Mouse (Mus musculus) MEL (cell line): ENCODE measurements around the gene Antxr1. TPM values are rescaled to one million over a fixed set of nuclear protein-coding genes. Genes with fewer than 3 reads are reported as not detected.

Source experiments
- DNase-seq: peaks from one replicate; pipeline ENCODE4 v3.0.0; 2011; ENCODE audit warnings: low read depth, low spot score
- H3K27ac ChIP-seq: 2 replicates; pipeline ENCODE4 v1.5.1; 2012; ENCODE audit warnings: low read depth, mild to moderate bottlenecking, control low read depth, low read length, moderate library complexity; ENCODE audit not compliant: control insufficient read depth
- H3K27me3 ChIP-seq, 2 experiments: fragments of 150-350 bp in 1 of 2; sonication (generic) in 1 of 2; 2 replicates each; pipeline ENCODE4 v1.6.1; 2012; ENCODE audit warnings: low read length in 2 of 2, mild to moderate bottlenecking in 2 of 2, improper control_type of control experiment in 1 of 2, moderate library complexity in 1 of 2; ENCODE audit not compliant: insufficient read depth in 2 of 2, control insufficient read depth in 1 of 2
- H3K36me3 ChIP-seq, 2 experiments: 2 replicates each; pipeline ENCODE4 v1.6.1; 2012 to 2014; ENCODE audit warnings: low read length in 2 of 2, improper control_type of control experiment in 1 of 2, inconsistent platforms in 1 of 2, mild to moderate bottlenecking in 1 of 2; ENCODE audit not compliant: insufficient read depth in 2 of 2, control insufficient read depth in 1 of 2
- H3K4me1 ChIP-seq, 2 experiments: fragments of 150-350 bp in 1 of 2; sonication (generic) in 1 of 2; 2 replicates each; pipeline ENCODE4 v1.6.1; 2012; ENCODE audit warnings: low read length in 2 of 2, improper control_type of control experiment in 1 of 2, mild to moderate bottlenecking in 1 of 2; ENCODE audit not compliant: insufficient read depth in 2 of 2, control insufficient read depth in 1 of 2
- H3K4me3 ChIP-seq, 2 experiments: fragments of 150-350 bp in 1 of 2; sonication (generic) in 1 of 2; 2 replicates each; pipeline ENCODE4 v1.5.1; 2012; ENCODE audit warnings: low read depth in 2 of 2, low read length in 2 of 2, mild to moderate bottlenecking in 2 of 2, moderate library complexity in 2 of 2, control low read depth in 1 of 2, improper control_type of control experiment in 1 of 2; ENCODE audit not compliant: control insufficient read depth in 1 of 2, insufficient read depth in 1 of 2
- H3K79me2 ChIP-seq: 2 replicates; pipeline ENCODE4 v1.6.1; 2012; ENCODE audit warnings: mild to moderate bottlenecking, low read length, moderate library complexity; ENCODE audit not compliant: control insufficient read depth, poor library complexity, insufficient read depth
- H3K9ac ChIP-seq: 2 replicates; pipeline ENCODE4 v1.6.1; 2012; ENCODE audit warnings: low read depth, mild to moderate bottlenecking, control low read depth, low read length, moderate library complexity; ENCODE audit not compliant: control insufficient read depth, poor library complexity, severe bottlenecking
- H3K9me3 ChIP-seq: fragments of 150-350 bp; sonication (generic); replicated peaks from 2 replicates; pipeline ENCODE4 v1.6.1; 2012; ENCODE audit warnings: mild to moderate bottlenecking, low read length, improper control_type of control experiment, moderate library complexity; ENCODE audit not compliant: insufficient read depth
- CTCF ChIP-seq, 3 experiments: IDR thresholded peaks in 2 of 3; conservative IDR thresholded peaks in 1 of 3; 2 replicates each; pipeline ENCODE4 v1.5.1; 2011 to 2012; ENCODE audit warnings: low read length in 3 of 3, low read depth in 2 of 3, mild to moderate bottlenecking in 2 of 3, improper control_type of control experiment in 1 of 3, inconsistent platforms in 1 of 3, mixed read lengths in 1 of 3, moderate library complexity in 1 of 3; ENCODE audit not compliant: control insufficient read depth in 1 of 3, insufficient read depth in 1 of 3, poor library complexity in 1 of 3, severe bottlenecking in 1 of 3
- E2F4 ChIP-seq: IDR thresholded peaks from 2 replicates; pipeline ENCODE4 v1.6.1; 2011; ENCODE audit warnings: low read depth, low read length, improper control_type of control experiment, borderline replicate concordance
- EP300 ChIP-seq, 2 experiments: IDR thresholded peaks; 2 replicates each; pipeline ENCODE4 v1.6.1; 2011; ENCODE audit warnings: improper control_type of control experiment in 2 of 2, low read length in 2 of 2, low read depth in 1 of 2, mild to moderate bottlenecking in 1 of 2
- GATA1 ChIP-seq: IDR thresholded peaks from 2 replicates; pipeline ENCODE4 v1.6.1; 2011; ENCODE audit warnings: low read depth, low read length, improper control_type of control experiment
- KAT2A ChIP-seq: conservative IDR thresholded peaks from 2 replicates; pipeline ENCODE4 v1.6.1; 2012; ENCODE audit warnings: low read depth, low read length, improper control_type of control experiment, inconsistent platforms
- MAX ChIP-seq: IDR thresholded peaks from 2 replicates; pipeline ENCODE4 v1.6.1; 2011; ENCODE audit warnings: low read length, improper control_type of control experiment
- MAZ ChIP-seq: IDR thresholded peaks from 2 replicates; pipeline ENCODE4 v1.6.1; 2012; ENCODE audit warnings: low read depth, mild to moderate bottlenecking, inconsistent platforms, low read length, improper control_type of control experiment
- MEF2A ChIP-seq: IDR thresholded peaks from 2 replicates; pipeline ENCODE4 v1.6.1; 2014; ENCODE audit warnings: low read depth, mild to moderate bottlenecking, inconsistent platforms, low read length, improper control_type of control experiment; ENCODE audit not compliant: poor library complexity, insufficient replicate concordance, severe bottlenecking; ENCODE audit errors: extremely low read depth
- MXI1 ChIP-seq: IDR thresholded peaks from 2 replicates; pipeline ENCODE4 v1.6.1; 2011; ENCODE audit warnings: mild to moderate bottlenecking, low read depth, low read length, improper control_type of control experiment
- MYB ChIP-seq: IDR thresholded peaks from 2 replicates; pipeline ENCODE4 v1.6.1; 2011; ENCODE audit warnings: mild to moderate bottlenecking, low read depth, low read length, improper control_type of control experiment
- MYC ChIP-seq: IDR thresholded peaks from 2 replicates; pipeline ENCODE4 v1.6.1; 2011; ENCODE audit warnings: low read depth, mild to moderate bottlenecking, low read length, improper control_type of control experiment, moderate library complexity
- NELFE ChIP-seq: IDR thresholded peaks from 2 replicates; pipeline ENCODE4 v1.6.1; 2011; ENCODE audit warnings: low read depth, low read length, improper control_type of control experiment
- POLR2AphosphoS2 ChIP-seq: IDR thresholded peaks from 2 replicates; pipeline ENCODE4 v1.6.1; 2011; ENCODE audit warnings: low read length, improper control_type of control experiment
- POLR2AphosphoS5 ChIP-seq: IDR thresholded peaks from 2 replicates; pipeline ENCODE4 v1.6.1; 2012; ENCODE audit warnings: low read depth, borderline replicate concordance, mild to moderate bottlenecking, inconsistent platforms, low read length, moderate library complexity, mixed read lengths
- RAD21 ChIP-seq: IDR thresholded peaks from 2 replicates; pipeline ENCODE4 v1.6.1; 2011; ENCODE audit warnings: mild to moderate bottlenecking, low read depth, low read length, improper control_type of control experiment
- TAL1 ChIP-seq: IDR thresholded peaks from 2 replicates; pipeline ENCODE4 v1.6.1; 2012; ENCODE audit warnings: mild to moderate bottlenecking, inconsistent platforms, low read length, moderate library complexity, mixed read lengths
- TBP ChIP-seq: IDR thresholded peaks from 2 replicates; pipeline ENCODE4 v1.8.0; 2011; ENCODE audit warnings: low read depth, low read length, improper control_type of control experiment
- USF1 ChIP-seq: IDR thresholded peaks from 2 replicates; pipeline ENCODE4 v1.6.1; 2014; ENCODE audit warnings: low read depth, mild to moderate bottlenecking, inconsistent platforms, low read length, improper control_type of control experiment, moderate library complexity
- ZC3H11A ChIP-seq: IDR thresholded peaks from 2 replicates; pipeline ENCODE4 v1.6.1; 2012; ENCODE audit warnings: low read depth, mild to moderate bottlenecking, inconsistent platforms, low read length, improper control_type of control experiment
- ZMIZ1 ChIP-seq: IDR thresholded peaks from 2 replicates; pipeline ENCODE4 v1.6.1; 2012; ENCODE audit warnings: low read depth, mild to moderate bottlenecking, inconsistent platforms, low read length, improper control_type of control experiment, moderate library complexity
- ZNF384 ChIP-seq: IDR thresholded peaks from 2 replicates; pipeline ENCODE4 v1.6.1; 2012; ENCODE audit warnings: low read depth, mild to moderate bottlenecking, inconsistent platforms, low read length, improper control_type of control experiment
- polyA plus RNA-seq, 2 experiments: library from polyadenylated mRNA; stranded (reverse) in 1 of 2; unstranded in 1 of 2; fragments of >175 nt in 1 of 2; fragments of >200 nt in 1 of 2; gene quantifications; 2 replicates each; pipeline versions ENCODE4 v1.2.1 to v1.2.4; 2012; ENCODE audit warnings: low replicate concordance in 2 of 2, low read depth in 1 of 2; ENCODE audit not compliant: insufficient read length in 2 of 2, insufficient read depth in 1 of 2, missing spikeins in 1 of 2
- total RNA-seq: library from RNA; depleted of rRNA; stranded (reverse); fragments of 300-350 nt; gene quantifications from 2 replicates; pipeline ENCODE4 v1.2.3, GENCODE M21; 2012

Antxr1 gene
- total and polyA plus RNA-seq, 3 experiments = 0.10 TPM; not detected in 2

DNA sequence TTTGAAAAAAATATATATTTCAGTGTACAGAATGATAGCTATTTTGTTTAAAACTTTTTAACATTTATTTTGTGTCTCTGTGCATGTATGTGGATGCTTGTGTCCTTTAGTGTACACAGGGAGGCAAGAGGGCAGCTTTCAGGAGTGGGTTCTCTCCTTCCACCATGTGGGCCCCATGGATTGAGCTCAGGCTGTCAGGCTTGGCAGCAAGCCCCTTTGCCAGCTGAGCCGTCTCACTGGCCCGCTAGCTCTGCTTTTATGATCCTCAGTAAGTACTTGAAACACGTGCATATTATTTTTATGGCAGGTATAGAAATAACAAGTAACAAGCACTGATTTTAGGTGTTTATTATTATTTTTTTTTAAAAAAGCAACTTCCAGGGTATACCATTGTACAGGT is 202.1 kb downstream of the Antxr1 start:
- Histone ChIP-seq H3K79me2 (no peaks in the 10 kb centered on the region), H3K9me3 (no peaks in the 10 kb centered on the region), H3K36me3 (no peaks in the 10 kb centered on the region), H3K9ac (no peak overlapping the region), H3K4me3 (no peak overlapping the region), H3K4me1 (0 out of 4 replicates have a peak, but pooled peaks cover 0 to 2% of the 10 kb centered on the region in 2 experiments), H3K27ac (no peak overlapping the region), H3K27me3 (peaks cover 4 to 8% of the 10 kb centered on the region in 2 experiments; a peak in 3 of 4 replicates)
- no peak for DNase-seq
- TF ChIP-seq ZNF384 (no peak), MXI1 (no peak), NELFE (no peak), MYB (no peak), EP300 (IDR thresholded peaks at IDR 0.05; ENCODE audit: low read depth in 1 of 2, low read length in 2 of 2) (no peak), E2F4 (no peak), POLR2AphosphoS5 (no peak), KAT2A (no peak), GATA1 (no peak), MYC (no peak), TBP (no peak), ZMIZ1 (no peak)

DNA sequence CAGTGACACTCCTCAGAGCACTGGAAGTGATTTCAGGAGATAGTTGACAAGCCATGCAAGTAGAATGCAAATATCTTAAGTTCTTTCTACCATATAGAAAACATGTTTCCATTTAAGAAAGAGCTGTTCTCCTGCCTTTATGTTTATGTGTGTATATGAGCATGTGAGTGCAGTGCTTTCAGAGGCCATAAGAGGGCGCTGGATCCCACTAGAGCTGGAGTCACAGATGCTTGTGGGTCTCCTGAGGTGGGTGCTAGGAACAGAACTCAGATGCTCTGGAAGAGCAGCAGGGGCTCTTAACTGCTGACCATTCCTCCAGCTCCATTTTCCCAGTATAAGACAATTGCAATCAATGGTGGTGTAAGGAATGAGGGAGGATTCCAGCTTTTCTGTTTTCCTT is 204.5 kb downstream of the Antxr1 start:
- Histone ChIP-seq H3K27ac (no peak overlapping the region), H3K27me3 (peaks cover 5 to 8% of the 10 kb centered on the region in 2 experiments), H3K4me1 (no peaks in the 10 kb centered on the region), H3K79me2 (no peaks in the 10 kb centered on the region), H3K9me3 (no peaks in the 10 kb centered on the region), H3K9ac (no peak overlapping the region), H3K36me3 (no peaks in the 10 kb centered on the region), H3K4me3 (no peak overlapping the region)
- DNase-seq = no peak
- TF ChIP-seq MAZ (no peak), CTCF (IDR thresholded peaks at IDR 0.05 in 2 of 3, conservative IDR thresholded peaks at IDR 0.05 in 1 of 3; ENCODE audit: control insufficient read depth in 1 of 3, insufficient read depth in 1 of 3, low read depth in 2 of 3, low read length in 3 of 3, poor library complexity in 1 of 3, severe bottlenecking in 1 of 3) (peak; percentile 14 to 30 (median 24); a peak in 3 of 6 replicates)

DNA sequence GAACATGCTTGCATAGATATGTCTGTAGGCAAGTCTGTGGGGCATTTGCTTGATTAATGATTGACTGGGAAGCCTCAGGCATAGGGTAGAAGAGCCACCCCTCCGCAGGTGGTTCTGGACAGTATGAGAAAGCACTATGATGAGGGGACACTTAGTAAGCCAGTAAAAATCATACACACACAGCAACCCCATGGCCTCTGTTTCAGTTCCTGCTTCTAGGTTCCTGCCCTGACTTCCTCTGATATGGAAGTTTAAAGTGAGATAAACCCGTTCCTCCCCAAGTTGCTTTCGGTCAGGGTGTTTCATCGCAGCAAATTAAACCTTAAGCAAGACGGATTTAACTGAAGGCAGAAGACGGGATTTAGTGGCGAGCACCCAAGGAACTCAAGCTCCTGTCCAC is 205.0 kb downstream of the Antxr1 start:
- H3K4me1 ChIP-seq = no peaks in the 10 kb centered on the region
- no peak overlapping the region for H3K27ac ChIP-seq
- H3K27me3 ChIP-seq = peaks cover 5 to 9% of the 10 kb centered on the region in 2 experiments
- H3K9me3 ChIP-seq = no peaks in the 10 kb centered on the region
- H3K79me2 ChIP-seq = no peaks in the 10 kb centered on the region
- no peak overlapping the region for H3K9ac ChIP-seq
- no peak for TF ChIP-seq MAX
- TF ChIP-seq MYB = no peak
- no peak for TF ChIP-seq USF1
- TF ChIP-seq MAZ = no peak
- no peak for TF ChIP-seq TAL1
- no peak for TF ChIP-seq RAD21
- TF ChIP-seq E2F4 = no peak
- TF ChIP-seq MEF2A = no peak
- no peak for TF ChIP-seq KAT2A
- no peak for TF ChIP-seq POLR2AphosphoS2
- TF ChIP-seq POLR2AphosphoS5 = no peak
- no peak for TF ChIP-seq ZC3H11A
- H3K36me3 ChIP-seq = no peaks in the 10 kb centered on the region
- H3K4me3 ChIP-seq = no peak overlapping the region
- DNase-seq = no peak
